Mouse (Mus musculus) small intestine, adult 2 months (tissue): Measurements from ENCODE around the gene Gigyf2.

Source experiments
- CTCF ChIP-seq: fragments of 200-500 bp; IDR thresholded peaks from 2 replicates; pipeline ENCODE4 v1.5.1; 2012; ENCODE audit warnings: low read depth, mild to moderate bottlenecking, control low read depth, inconsistent platforms, low read length, moderate library complexity, mixed read lengths; ENCODE audit not compliant: insufficient replicate concordance, insufficient read length; ENCODE audit errors: extremely low read depth
- POLR2A ChIP-seq: fragments of 200-500 bp; IDR thresholded peaks from 2 replicates; pipeline ENCODE4 v1.6.1; 2012; ENCODE audit warnings: low read depth, mild to moderate bottlenecking, control low read depth, inconsistent platforms, low read length, moderate library complexity

DNA sequence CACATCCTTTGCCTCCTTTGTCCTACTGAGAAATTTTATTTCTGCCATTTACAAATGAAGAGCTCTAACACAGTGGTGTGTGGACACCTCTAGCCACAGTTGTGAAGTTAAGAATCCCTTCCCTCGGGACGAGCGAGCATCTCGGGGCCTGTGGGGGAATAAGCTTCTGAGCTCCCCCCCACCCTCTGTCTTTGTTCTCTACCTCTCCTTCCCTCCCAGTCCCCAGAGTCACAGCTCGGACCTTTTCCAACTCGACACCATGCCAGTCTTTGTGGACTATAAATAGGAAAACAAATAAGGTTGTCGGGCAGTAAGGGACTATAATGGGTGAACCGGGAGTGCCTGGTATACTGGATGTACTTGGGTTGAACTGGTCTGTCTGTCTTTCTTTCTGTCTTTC, 35.4 kb upstream of the Gigyf2 start:
- no peak for TF ChIP-seq POLR2A
- TF ChIP-seq CTCF = no peak
